Mouse (Mus musculus): ENCODE measurements around the gene Tmc7. TPM values are rescaled to one million over a fixed set of nuclear protein-coding genes. Genes with fewer than 3 reads are reported as not detected.

The Tmc7 gene
- polyA plus RNA-seq (2015; fragmentation: Nextera tagmentation; extraction: Ambion mirVana), result 0.18 and 0.33 TPM in 2 replicates

DNA sequence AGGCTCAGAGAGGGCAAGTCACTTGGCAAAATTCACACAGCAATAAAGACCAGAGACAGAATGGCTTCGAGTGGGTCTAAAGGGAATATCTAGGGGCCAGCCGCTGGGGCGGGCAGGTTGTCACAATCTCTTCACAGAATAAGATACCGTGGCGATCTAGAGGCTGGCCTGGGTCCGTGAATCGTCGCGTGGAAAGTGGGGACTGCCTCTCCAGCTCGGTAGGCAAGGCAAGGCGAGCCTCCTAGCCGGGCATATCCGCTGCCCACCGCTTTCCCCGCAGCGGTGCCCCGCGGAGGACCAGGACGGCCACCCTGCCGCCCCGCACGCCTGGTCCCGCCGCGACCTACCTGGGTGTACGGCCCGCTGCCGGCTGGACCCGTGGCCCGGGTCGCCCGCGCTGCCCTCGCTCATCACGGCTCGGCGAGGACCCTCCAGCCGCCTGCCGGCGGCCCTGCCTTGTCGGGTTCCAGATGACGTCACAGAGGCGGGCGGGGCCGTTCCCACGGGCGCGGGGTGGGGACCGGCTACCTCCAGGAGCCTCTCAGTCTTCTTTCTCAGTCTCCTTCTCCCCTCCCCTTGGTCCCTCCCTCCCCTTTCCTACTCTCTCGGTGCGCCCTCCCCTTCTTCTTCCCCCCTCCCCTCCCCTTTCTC lies at the start of gene Tmc7:
TSS of gene Tmc7 (minus strand) at position 480 of the 651 bp plus-strand sequence.
- no peaks in the 10 kb centered on the region for H3K27me3 ChIP-seq (ENCODE audit: insufficient read depth, low read length)
- H3K4me2 ChIP-seq (ENCODE audit: low read depth, low read length), result peak within 1 kb of the TSS; percentile 95
- peak within 1 kb of the TSS; percentile 68 for H3K4me3 ChIP-seq (ENCODE audit: low read depth, low read length)
- no peaks in the 10 kb centered on the region for H3K36me3 ChIP-seq (replicated peaks; ENCODE audit: insufficient read depth, low read length)
- H3K27ac ChIP-seq (ENCODE audit: low read depth), result no peak within 1 kb of the TSS
- peak; percentile 72 for ATAC-seq
- peak within 1 kb of the TSS; percentile 59 for H3K9ac ChIP-seq (replicated peaks)
- DNase-seq, result peak; percentile 73
- TF ChIP-seq CTCF (IDR thresholded peaks at IDR 0.05; ENCODE audit: low read depth), result no peak
- WGBS (ENCODE audit: insufficient replicate concordance), result under 1% methylated on average over 36 of the region's 51 CpGs
- peaks cover 4% of the 10 kb centered on the region; the same call in 1 of the 2 replicates for H3K9me3 ChIP-seq (ENCODE audit: low read length)
- peaks cover 6% of the 10 kb centered on the region; the same call in 1 of the 2 replicates for H3K4me1 ChIP-seq (ENCODE audit: insufficient read depth)

DNA sequence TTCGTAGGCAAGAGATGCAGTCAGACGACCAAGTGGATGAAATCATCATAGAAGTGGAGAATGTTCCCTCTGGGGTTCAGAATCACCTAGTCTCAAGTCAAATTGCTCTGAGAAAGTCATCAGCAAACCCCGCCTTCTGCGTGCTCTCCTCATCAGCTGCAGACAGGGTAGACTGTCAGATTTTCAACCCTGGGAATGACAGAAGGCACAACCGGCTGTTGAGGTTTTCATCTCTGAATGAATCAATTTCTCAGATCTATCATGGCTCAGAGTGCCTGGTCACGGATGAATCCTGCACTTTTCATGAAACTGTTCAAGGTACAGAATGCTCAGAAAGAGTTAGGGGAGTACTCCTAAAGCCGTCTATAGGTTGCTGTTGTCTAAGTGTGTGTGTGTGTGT lies 49.4 kb upstream of the Tmc7 start:
- no peaks in the 10 kb centered on the region for H3K36me3 ChIP-seq (replicated peaks; ENCODE audit: insufficient read depth, low read length)
- no peaks in the 10 kb centered on the region for H3K4me1 ChIP-seq (ENCODE audit: insufficient read depth)
- no peak overlapping the region for H3K4me3 ChIP-seq (ENCODE audit: low read depth, low read length)
- no peak for TF ChIP-seq CTCF (IDR thresholded peaks at IDR 0.05; ENCODE audit: low read depth)
- no peak overlapping the region for H3K27ac ChIP-seq (ENCODE audit: low read depth)
- H3K9ac ChIP-seq (replicated peaks), result no peak overlapping the region
- DNase-seq, result no peak
- no peak for ATAC-seq
- WGBS (ENCODE audit: insufficient replicate concordance), result 70% methylated on average over 7 of the region's 7 CpGs
- H3K27me3 ChIP-seq (ENCODE audit: insufficient read depth, low read length), result no peaks in the 10 kb centered on the region
- no peaks in the 10 kb centered on the region for H3K9me3 ChIP-seq (ENCODE audit: low read length)
- no peak overlapping the region for H3K4me2 ChIP-seq (ENCODE audit: low read depth, low read length)

- Histone ChIP-seq H3K27ac (ENCODE audit: low read depth) (no peak overlapping the region), H3K9ac (replicated peaks) (no peak overlapping the region), H3K9me3 (ENCODE audit: low read length) (no peaks in the 10 kb centered on the region), H3K4me2 (ENCODE audit: low read depth, low read length) (no peak overlapping the region), H3K4me3 (ENCODE audit: low read depth, low read length) (no peak overlapping the region), H3K4me1 (ENCODE audit: insufficient read depth) (no peaks in the 10 kb centered on the region), H3K36me3 (replicated peaks; ENCODE audit: insufficient read depth, low read length) (no peaks in the 10 kb centered on the region), H3K27me3 (ENCODE audit: insufficient read depth, low read length) (no peaks in the 10 kb centered on the region)
- TF ChIP-seq CTCF (IDR thresholded peaks at IDR 0.05; ENCODE audit: low read depth) (no peak), EP300 (IDR thresholded peaks at IDR 0.05; ENCODE audit: low read depth) (no peak)
- ATAC-seq, result no peak
- WGBS (ENCODE audit: insufficient replicate concordance), result 70% methylated on average over 9 of the region's 9 CpGs
- DNase-seq, result no peak
Observed at GRCm38 (mm10) chr7:118633094-118633493, 48.6 kb upstream of the Tmc7 start.

GRCm38 (mm10) chr7:118627550-118628298 lies 43.2 kb upstream of the Tmc7 start:
- Histone ChIP-seq H3K9me3 (ENCODE audit: low read length) (no peaks in the 10 kb centered on the region), H3K36me3 (replicated peaks; ENCODE audit: insufficient read depth, low read length) (no peaks in the 10 kb centered on the region), H3K9ac (replicated peaks) (no peak overlapping the region), H3K4me3 (ENCODE audit: low read depth, low read length) (no peak overlapping the region), H3K4me1 (ENCODE audit: insufficient read depth) (no peaks in the 10 kb centered on the region), H3K27me3 (ENCODE audit: insufficient read depth, low read length) (no peaks in the 10 kb centered on the region), H3K27ac (ENCODE audit: low read depth) (peak overlapping the region; percentile 44; the same call in 1 of the 2 replicates), H3K4me2 (ENCODE audit: low read depth, low read length) (no peak overlapping the region)
- WGBS (ENCODE audit: insufficient replicate concordance), result 57% methylated on average over 13 of the region's 13 CpGs
- ATAC-seq (peak; percentile 92), DNase-seq (no peak)
- TF ChIP-seq CTCF (IDR thresholded peaks at IDR 0.05; ENCODE audit: low read depth), result no peak
- TF ChIP-seq EP300 (IDR thresholded peaks at IDR 0.05; ENCODE audit: low read depth), result peak; percentile 61; the same call in 1 of the 2 replicates

- Histone ChIP-seq H3K36me3 (replicated peaks; ENCODE audit: insufficient read depth, low read length) (no peaks in the 10 kb centered on the region), H3K4me3 (ENCODE audit: low read depth, low read length) (no peak overlapping the region), H3K27me3 (ENCODE audit: insufficient read depth, low read length) (no peaks in the 10 kb centered on the region), H3K27ac (ENCODE audit: low read depth) (no peak overlapping the region), H3K4me2 (ENCODE audit: low read depth, low read length) (no peak overlapping the region), H3K9me3 (ENCODE audit: low read length) (no peaks in the 10 kb centered on the region), H3K4me1 (ENCODE audit: insufficient read depth) (no peaks in the 10 kb centered on the region), H3K9ac (replicated peaks) (no peak overlapping the region)
- no peak for DNase-seq
- no peak for ATAC-seq
- 74% methylated on average over 6 of the region's 6 CpGs for WGBS (ENCODE audit: insufficient replicate concordance)
- TF ChIP-seq CTCF (IDR thresholded peaks at IDR 0.05; ENCODE audit: low read depth) (no peak), EP300 (IDR thresholded peaks at IDR 0.05; ENCODE audit: low read depth) (no peak)
Observed at GRCm38 (mm10) chr7:118621094-118621493, 36.6 kb upstream of the Tmc7 start.

GRCm38 (mm10) chr7:118620243-118620906 lies 35.8 kb upstream of the Tmc7 start:
- ATAC-seq, result no peak
- no peak overlapping the region for H3K27ac ChIP-seq (ENCODE audit: low read depth)

More at GRCm38 (mm10) chr7:118620243-118620906, 35.8 kb upstream of the Tmc7 start:
- TF ChIP-seq EP300 (IDR thresholded peaks at IDR 0.05; ENCODE audit: low read depth), result no peak
- Histone ChIP-seq H3K4me3 (ENCODE audit: low read depth, low read length) (no peak overlapping the region), H3K36me3 (replicated peaks; ENCODE audit: insufficient read depth, low read length) (no peaks in the 10 kb centered on the region), H3K9ac (replicated peaks) (no peak overlapping the region), H3K9me3 (ENCODE audit: low read length) (no peaks in the 10 kb centered on the region), H3K27me3 (ENCODE audit: insufficient read depth, low read length) (no peaks in the 10 kb centered on the region), H3K4me1 (ENCODE audit: insufficient read depth) (0 out of 2 replicates have a peak, but pooled peaks cover 4% of the 10 kb centered on the region), H3K4me2 (ENCODE audit: low read depth, low read length) (no peak overlapping the region)
- WGBS (ENCODE audit: insufficient replicate concordance), result 82% methylated on average over 7 of the region's 7 CpGs
- DNase-seq, result no peak
